Mouse (Mus musculus): ENCODE data around the gene Aldh3a1. TPM values are rescaled to one million over a fixed set of nuclear protein-coding genes. Genes with fewer than 3 reads are reported as not detected.

Aldh3a1 gene
- polyA plus RNA-seq, 1 experiment from 2014 or later, result not detected

DNA sequence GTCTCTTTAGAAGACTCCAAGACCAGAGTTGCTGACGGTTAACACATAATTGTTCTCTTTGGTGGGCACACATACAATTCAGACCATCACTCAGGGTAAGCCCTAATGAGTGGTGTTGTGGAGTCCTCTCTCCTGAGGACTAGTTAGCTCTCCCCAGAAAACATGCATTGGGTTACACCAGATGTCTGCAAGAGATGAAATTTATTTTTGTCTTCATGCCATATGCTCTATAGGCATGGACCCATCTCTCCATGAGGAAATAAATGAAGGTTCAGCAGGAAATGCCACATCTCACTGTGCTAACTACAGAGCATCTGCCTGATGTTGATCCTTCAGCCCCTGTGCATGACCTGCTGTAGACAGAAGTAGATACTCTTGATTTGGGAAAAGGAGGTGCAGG is 14.7 kb downstream of the Aldh3a1 start:
- H3K9ac ChIP-seq (ENCODE audit: low read depth, low read length), result no peak overlapping the region
- no peak overlapping the region for H3K4me3 ChIP-seq (ENCODE audit: low read depth, low read length)
- no peaks in the 10 kb centered on the region for H3K27me3 ChIP-seq (ENCODE audit: control insufficient read depth, insufficient read depth, low read length)
- H3K27ac ChIP-seq (ENCODE audit: low read depth, low read length), result no peak overlapping the region
- H3K4me2 ChIP-seq, result no peak overlapping the region
- H3K36me3 ChIP-seq (ENCODE audit: control insufficient read depth, insufficient read depth, low read length), result no peaks in the 10 kb centered on the region
- H3K9me3 ChIP-seq (replicated peaks; ENCODE audit: control insufficient read depth, low read length), result no peaks in the 10 kb centered on the region
- peaks cover 20% of the 10 kb centered on the region; the same call in 1 of the 2 replicates for H3K4me1 ChIP-seq (ENCODE audit: control insufficient read depth, insufficient read depth, low read length)
- 81% methylated on average over 1 of the region's 1 CpGs for WGBS (ENCODE audit: insufficient replicate concordance)
- ATAC-seq (replicated peaks; ENCODE audit: insufficient number of reproducible peaks, low FRiP score, low TSS enrichment), result no peak

DNA sequence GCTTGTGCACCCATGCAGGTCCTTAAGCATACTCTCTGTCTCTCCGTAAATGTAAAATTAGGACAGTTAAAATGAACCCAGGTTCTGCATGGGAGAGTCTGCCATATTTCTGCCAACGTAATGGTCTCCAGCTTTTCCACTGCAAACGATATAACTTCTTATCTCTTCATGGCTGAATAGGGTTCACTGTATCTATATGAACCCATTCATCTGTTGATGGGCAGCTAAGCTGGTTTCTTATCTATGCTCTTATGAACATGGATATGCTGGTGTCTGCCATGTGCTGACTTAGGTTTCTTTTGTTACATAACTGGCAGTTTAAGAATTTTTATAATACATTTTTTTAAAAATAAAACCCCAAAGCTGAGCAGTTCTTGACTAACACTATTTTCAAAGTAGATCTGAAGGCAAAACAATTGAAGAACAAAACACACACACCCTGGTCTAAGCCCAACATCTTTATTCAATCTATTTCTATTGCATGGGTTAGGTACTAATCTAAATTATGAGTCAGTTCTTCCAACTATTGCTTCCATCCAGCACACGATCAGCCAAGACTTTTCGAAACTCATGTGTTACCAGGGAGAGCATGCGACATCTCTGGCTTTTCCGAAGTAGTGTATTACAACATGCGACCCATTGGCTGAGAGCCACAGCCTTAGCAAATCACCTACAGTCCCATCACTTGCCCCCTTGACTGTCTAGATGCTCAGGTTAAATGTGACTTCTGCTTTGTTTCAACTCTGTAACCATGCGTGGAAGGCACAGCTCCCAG is 15.8 kb downstream of the Aldh3a1 start:
- no peak for ATAC-seq (replicated peaks; ENCODE audit: insufficient number of reproducible peaks, low FRiP score, low TSS enrichment)
- no peaks in the 10 kb centered on the region for H3K9me3 ChIP-seq (replicated peaks; ENCODE audit: control insufficient read depth, low read length)
- H3K9ac ChIP-seq (ENCODE audit: low read depth, low read length), result no peak overlapping the region
- H3K36me3 ChIP-seq (ENCODE audit: control insufficient read depth, insufficient read depth, low read length), result no peaks in the 10 kb centered on the region
- 85% methylated on average over 9 of the region's 9 CpGs for WGBS (ENCODE audit: insufficient replicate concordance)
- H3K27me3 ChIP-seq (ENCODE audit: control insufficient read depth, insufficient read depth, low read length), result no peaks in the 10 kb centered on the region
- no peak overlapping the region for H3K4me3 ChIP-seq (ENCODE audit: low read depth, low read length)
- H3K4me2 ChIP-seq, result no peak overlapping the region
- H3K27ac ChIP-seq (ENCODE audit: low read depth, low read length), result no peak overlapping the region
- H3K4me1 ChIP-seq (ENCODE audit: control insufficient read depth, insufficient read depth, low read length), result peaks cover 20% of the 10 kb centered on the region; the same call in 1 of the 2 replicates

DNA sequence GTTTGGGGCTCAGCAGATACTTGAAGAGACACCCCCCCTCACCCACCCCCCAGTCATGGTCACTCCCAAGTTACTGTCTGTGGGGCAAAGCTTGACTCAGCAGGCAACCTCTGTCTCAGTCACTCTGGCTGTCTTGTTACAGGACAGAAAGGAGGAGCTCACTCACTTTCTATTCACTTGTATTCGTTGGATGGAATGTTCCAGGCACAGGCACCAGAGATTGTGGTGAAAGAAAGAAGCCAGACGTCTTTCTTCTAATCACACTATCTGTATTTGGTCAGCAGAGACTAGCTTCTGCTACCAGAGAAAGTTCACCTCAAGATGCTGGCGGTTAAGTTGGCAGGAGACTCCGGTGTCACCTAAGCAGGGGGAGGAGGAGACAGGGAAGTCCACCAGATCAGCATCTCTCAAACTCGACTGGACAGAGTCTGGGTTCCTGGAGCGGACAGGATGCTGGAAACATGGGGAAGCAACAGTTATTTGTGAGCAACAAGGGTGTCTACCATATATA is 17.0 kb downstream of the Aldh3a1 start:
- Histone ChIP-seq H3K9ac (ENCODE audit: low read depth, low read length) (no peak overlapping the region), H3K9me3 (replicated peaks; ENCODE audit: control insufficient read depth, low read length) (no peaks in the 10 kb centered on the region), H3K27ac (ENCODE audit: low read depth, low read length) (0 out of 2 replicates have a peak overlapping the region, but pooled peaks have one; percentile 7), H3K4me3 (ENCODE audit: low read depth, low read length) (no peak overlapping the region), H3K36me3 (ENCODE audit: control insufficient read depth, insufficient read depth, low read length) (no peaks in the 10 kb centered on the region), H3K27me3 (ENCODE audit: control insufficient read depth, insufficient read depth, low read length) (no peaks in the 10 kb centered on the region), H3K4me1 (ENCODE audit: control insufficient read depth, insufficient read depth, low read length) (peaks cover 23% of the 10 kb centered on the region; the same call in 1 of the 2 replicates), H3K4me2 (peak overlapping the region; percentile 19)
- ATAC-seq (replicated peaks; ENCODE audit: insufficient number of reproducible peaks, low FRiP score, low TSS enrichment), result no peak
- 28% methylated on average over 6 of the region's 6 CpGs for WGBS (ENCODE audit: insufficient replicate concordance)

DNA sequence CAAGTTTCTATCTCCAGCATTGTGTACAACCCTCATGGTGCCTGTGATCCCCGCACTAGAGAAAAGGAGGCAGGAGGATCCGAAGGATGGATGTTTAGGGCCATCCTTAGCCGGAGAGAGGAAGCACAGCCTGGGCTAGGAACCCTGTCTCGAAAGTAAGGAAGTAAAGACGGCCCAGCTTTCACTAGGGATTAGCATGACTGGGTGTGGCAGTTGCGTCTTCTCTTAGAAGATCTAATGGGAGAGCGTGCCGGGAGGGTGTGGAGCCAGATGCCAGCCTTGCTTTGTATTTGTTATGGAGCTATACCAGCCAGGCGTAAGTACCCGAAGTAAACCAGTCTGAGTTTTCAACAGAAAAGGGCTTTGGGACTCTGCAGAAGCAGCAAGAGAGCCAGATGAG is 17.6 kb downstream of the Aldh3a1 start:
- no peaks in the 10 kb centered on the region for H3K9me3 ChIP-seq (replicated peaks; ENCODE audit: control insufficient read depth, low read length)
- H3K4me2 ChIP-seq, result no peak overlapping the region
- no peak for ATAC-seq (replicated peaks; ENCODE audit: insufficient number of reproducible peaks, low FRiP score, low TSS enrichment)
- H3K4me1 ChIP-seq (ENCODE audit: control insufficient read depth, insufficient read depth, low read length), result peaks cover 23% of the 10 kb centered on the region; the same call in 1 of the 2 replicates
- H3K36me3 ChIP-seq (ENCODE audit: control insufficient read depth, insufficient read depth, low read length), result no peaks in the 10 kb centered on the region
- no peak overlapping the region for H3K27ac ChIP-seq (ENCODE audit: low read depth, low read length)
- no peak overlapping the region for H3K9ac ChIP-seq (ENCODE audit: low read depth, low read length)
- H3K4me3 ChIP-seq (ENCODE audit: low read depth, low read length), result no peak overlapping the region
- 83% methylated on average over 10 of the region's 10 CpGs for WGBS (ENCODE audit: insufficient replicate concordance)
- H3K27me3 ChIP-seq (ENCODE audit: control insufficient read depth, insufficient read depth, low read length), result no peaks in the 10 kb centered on the region

- Histone ChIP-seq H3K36me3 (ENCODE audit: control insufficient read depth, insufficient read depth, low read length) (no peaks in the 10 kb centered on the region), H3K4me3 (ENCODE audit: low read depth, low read length) (no peak overlapping the region), H3K4me2 (no peak overlapping the region), H3K9ac (ENCODE audit: low read depth, low read length) (no peak overlapping the region), H3K9me3 (replicated peaks; ENCODE audit: control insufficient read depth, low read length) (no peaks in the 10 kb centered on the region), H3K4me1 (ENCODE audit: control insufficient read depth, insufficient read depth, low read length) (peaks cover 23% of the 10 kb centered on the region; the same call in 1 of the 2 replicates), H3K27me3 (ENCODE audit: control insufficient read depth, insufficient read depth, low read length) (no peaks in the 10 kb centered on the region), H3K27ac (ENCODE audit: low read depth, low read length) (no peak overlapping the region)
- WGBS (ENCODE audit: insufficient replicate concordance), result 84% methylated on average over 4 of the region's 4 CpGs
- no peak for ATAC-seq (replicated peaks; ENCODE audit: insufficient number of reproducible peaks, low FRiP score, low TSS enrichment)
Observed at GRCm38 (mm10) chr11:61225511-61225910, 18.2 kb downstream of the Aldh3a1 start.

- ATAC-seq (replicated peaks; ENCODE audit: insufficient number of reproducible peaks, low FRiP score, low TSS enrichment), result no peak
- no peaks in the 10 kb centered on the region for H3K27me3 ChIP-seq (ENCODE audit: control insufficient read depth, insufficient read depth, low read length)
- no peak overlapping the region for H3K4me2 ChIP-seq
- 56% methylated on average over 6 of the region's 6 CpGs for WGBS (ENCODE audit: insufficient replicate concordance)
- no peaks in the 10 kb centered on the region for H3K9me3 ChIP-seq (replicated peaks; ENCODE audit: control insufficient read depth, low read length)
- no peak overlapping the region for H3K27ac ChIP-seq (ENCODE audit: low read depth, low read length)
- H3K9ac ChIP-seq (ENCODE audit: low read depth, low read length), result no peak overlapping the region
- no peaks in the 10 kb centered on the region for H3K36me3 ChIP-seq (ENCODE audit: control insufficient read depth, insufficient read depth, low read length)
- H3K4me3 ChIP-seq (ENCODE audit: low read depth, low read length), result no peak overlapping the region
- peaks cover 23% of the 10 kb centered on the region; the same call in 1 of the 2 replicates for H3K4me1 ChIP-seq (ENCODE audit: control insufficient read depth, insufficient read depth, low read length)
Observed at GRCm38 (mm10) chr11:61225941-61226412, 18.6 kb downstream of the Aldh3a1 start.

GRCm38 (mm10) chr11:61227816-61228215 is 20.5 kb downstream of the Aldh3a1 start:
- no peak overlapping the region for H3K27ac ChIP-seq (ENCODE audit: low read depth, low read length)
- no peaks in the 10 kb centered on the region for H3K9me3 ChIP-seq (replicated peaks; ENCODE audit: control insufficient read depth, low read length)
- no peak overlapping the region for H3K4me3 ChIP-seq (ENCODE audit: low read depth, low read length)
- no peak overlapping the region for H3K4me2 ChIP-seq
- peaks cover 23% of the 10 kb centered on the region; the same call in 1 of the 2 replicates for H3K4me1 ChIP-seq (ENCODE audit: control insufficient read depth, insufficient read depth, low read length)
- 68% methylated on average over 8 of the region's 8 CpGs for WGBS (ENCODE audit: insufficient replicate concordance)
- no peaks in the 10 kb centered on the region for H3K27me3 ChIP-seq (ENCODE audit: control insufficient read depth, insufficient read depth, low read length)
- H3K9ac ChIP-seq (ENCODE audit: low read depth, low read length), result no peak overlapping the region
- ATAC-seq (replicated peaks; ENCODE audit: insufficient number of reproducible peaks, low FRiP score, low TSS enrichment), result no peak
- H3K36me3 ChIP-seq (ENCODE audit: control insufficient read depth, insufficient read depth, low read length), result no peaks in the 10 kb centered on the region

DNA sequence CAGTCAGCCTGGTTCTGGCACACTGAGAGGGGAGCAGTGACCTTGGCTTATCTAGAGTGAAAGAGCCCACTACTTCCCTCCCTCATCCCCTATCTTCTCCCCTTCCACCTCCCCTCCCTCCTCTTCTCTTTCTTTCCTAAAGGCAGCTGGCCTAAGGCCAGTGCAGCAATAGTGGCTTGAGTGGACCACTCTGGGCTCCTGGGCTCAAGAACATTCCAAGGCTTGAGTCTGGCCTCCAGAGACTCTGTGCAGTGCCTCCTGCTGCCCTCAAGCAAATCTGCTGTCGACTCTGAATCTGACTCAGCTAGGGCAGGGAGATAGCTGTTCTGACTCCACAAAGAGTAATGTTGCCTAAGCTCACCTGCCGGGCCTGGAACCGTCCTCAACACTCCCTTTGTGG is 21.1 kb downstream of the Aldh3a1 start:
- H3K4me2 ChIP-seq, result no peak overlapping the region
- no peaks in the 10 kb centered on the region for H3K9me3 ChIP-seq (replicated peaks; ENCODE audit: control insufficient read depth, low read length)
- no peak overlapping the region for H3K4me3 ChIP-seq (ENCODE audit: low read depth, low read length)
- 58% methylated on average over 3 of the region's 3 CpGs for WGBS (ENCODE audit: insufficient replicate concordance)
- no peaks in the 10 kb centered on the region for H3K27me3 ChIP-seq (ENCODE audit: control insufficient read depth, insufficient read depth, low read length)
- no peaks in the 10 kb centered on the region for H3K36me3 ChIP-seq (ENCODE audit: control insufficient read depth, insufficient read depth, low read length)
- H3K9ac ChIP-seq (ENCODE audit: low read depth, low read length), result no peak overlapping the region
- peaks cover 23% of the 10 kb centered on the region; the same call in 1 of the 2 replicates for H3K4me1 ChIP-seq (ENCODE audit: control insufficient read depth, insufficient read depth, low read length)
- ATAC-seq (replicated peaks; ENCODE audit: insufficient number of reproducible peaks, low FRiP score, low TSS enrichment), result no peak
- no peak overlapping the region for H3K27ac ChIP-seq (ENCODE audit: low read depth, low read length)
